Mouse (Mus musculus) CH12F3 (cell line): Measurements from ENCODE around the gene Pxmp2.

Experiments
- in situ Hi-C: fragments of 300-500 bp; cut with MboI; formaldehyde crosslinking; loops from 2 replicates; pipeline ENCODE4 v1.14.3; 2020; ENCODE audit warnings: low sequenced_read_pairs

Gene Pxmp2

GRCm38 (mm10) chr5:110285770-110286445, at the start of gene Pxmp2, which contains the start of gene Pole:
Gene Pxmp2, minus strand, starts transcription at chr5:110286186.
Gene Pole, plus strand, starts transcription at chr5:110286306.
- in situ Hi-C loops, result no loop called here

GRCm38 (mm10) chr5:110330508-110330907, 44.5 kb upstream of the Pxmp2 start:
- in situ Hi-C loops, result no loop called here

- in situ Hi-C loops, result no loop called here
Measured at GRCm38 (mm10) chr5:110313127-110313526, 27.1 kb upstream of the Pxmp2 start.

GRCm38 (mm10) chr5:110308861-110309260, 22.9 kb upstream of the Pxmp2 start:
- in situ Hi-C loops, result no loop called here

GRCm38 (mm10) chr5:110300591-110300990, 14.6 kb upstream of the Pxmp2 start:
- in situ Hi-C loops, result no loop called here

- in situ Hi-C loops, result no loop called here
Measured at GRCm38 (mm10) chr5:110296637-110297036, 10.7 kb upstream of the Pxmp2 start.

GRCm38 (mm10) chr5:110291649-110292048, 5.7 kb upstream of the Pxmp2 start:
- in situ Hi-C loops, result no loop called here

- in situ Hi-C loops, result no loop called here
Measured at GRCm38 (mm10) chr5:110287084-110287475, 1.1 kb upstream of the Pxmp2 start.

GRCm38 (mm10) chr5:110286446-110287083, 579 bp upstream of the Pxmp2 start:
- in situ Hi-C loops, result no loop called here

GRCm38 (mm10) chr5:110285156-110285555, 830 bp downstream of the Pxmp2 start:
- in situ Hi-C loops, result no loop called here

GRCm38 (mm10) chr5:110284536-110284935, 1.4 kb downstream of the Pxmp2 start:
- in situ Hi-C loops, result no loop called here

- in situ Hi-C loops, result no loop called here
Measured at GRCm38 (mm10) chr5:110281984-110282383, 4.0 kb downstream of the Pxmp2 start.

GRCm38 (mm10) chr5:110276910-110277309, 9.1 kb downstream of the Pxmp2 start:
- in situ Hi-C loops, result no loop called here

- in situ Hi-C loops, result no loop called here
Measured at GRCm38 (mm10) chr5:110276391-110276790, 9.6 kb downstream of the Pxmp2 start.

GRCm38 (mm10) chr5:110274846-110275245, 11.1 kb downstream of the Pxmp2 start:
- in situ Hi-C loops, result no loop called here

GRCm38 (mm10) chr5:110274147-110274546, 11.8 kb downstream of the Pxmp2 start:
- in situ Hi-C loops, result no loop called here

GRCm38 (mm10) chr5:110270242-110270641, 15.7 kb downstream of the Pxmp2 start:
- in situ Hi-C loops, result no loop called here

- in situ Hi-C loops, result no loop called here
Measured at GRCm38 (mm10) chr5:110269141-110270101, 16.6 kb downstream of the Pxmp2 start, which contains the start of gene Pgam5. Gene Pgam5, minus strand, starts transcription at chr5:110269913.

GRCm38 (mm10) chr5:110266941-110267340, 19.0 kb downstream of the Pxmp2 start:
- in situ Hi-C loops, result no loop called here

GRCm38 (mm10) chr5:110244091-110244490, 41.9 kb downstream of the Pxmp2 start:
- in situ Hi-C loops, result no loop called here

GRCm38 (mm10) chr5:110232346-110232745, 53.6 kb downstream of the Pxmp2 start:
- in situ Hi-C loops, result no loop called here
